Mouse (Mus musculus): ENCODE results near the gene Sfn.

DNA sequence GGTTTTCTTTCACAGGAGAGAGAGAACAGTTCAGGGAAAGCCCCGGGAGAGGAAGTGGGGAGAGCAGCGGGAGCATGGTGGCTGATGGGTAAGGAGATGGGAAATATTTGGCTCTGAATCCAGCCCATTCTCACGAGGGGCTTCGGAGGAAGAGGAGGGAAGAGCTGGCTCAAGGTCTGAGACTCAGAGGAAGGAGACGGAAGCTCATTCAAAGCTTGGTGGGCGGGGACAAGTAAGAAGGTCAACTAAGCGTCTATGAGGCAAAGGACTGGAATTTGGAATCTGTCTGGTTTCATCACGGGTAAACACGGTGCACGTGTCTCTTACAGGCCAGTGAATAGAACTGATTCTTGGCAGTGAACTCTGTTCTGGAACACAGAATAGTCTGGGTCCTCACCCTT is 31.9 kb downstream of the Sfn start:
- no peak for TF ChIP-seq POLR2A (IDR thresholded peaks at IDR 0.05; ENCODE audit: extremely low read depth, insufficient read depth, low read length)
- no peak for TF ChIP-seq CTCF (IDR thresholded peaks at IDR 0.05; ENCODE audit: low read depth, low read length)

All from liver, adult 2 months (tissue).